Mouse (Mus musculus): Measurements from ENCODE around the gene Fmo5. TPM values are rescaled to one million over a fixed set of nuclear protein-coding genes. Genes with fewer than 3 reads are reported as not detected.

Gene Fmo5
- polyA plus RNA-seq (2015; fragmentation: Nextera tagmentation; extraction: Ambion mirVana) = 4.1 and 5.5 TPM in 2 replicates

DNA sequence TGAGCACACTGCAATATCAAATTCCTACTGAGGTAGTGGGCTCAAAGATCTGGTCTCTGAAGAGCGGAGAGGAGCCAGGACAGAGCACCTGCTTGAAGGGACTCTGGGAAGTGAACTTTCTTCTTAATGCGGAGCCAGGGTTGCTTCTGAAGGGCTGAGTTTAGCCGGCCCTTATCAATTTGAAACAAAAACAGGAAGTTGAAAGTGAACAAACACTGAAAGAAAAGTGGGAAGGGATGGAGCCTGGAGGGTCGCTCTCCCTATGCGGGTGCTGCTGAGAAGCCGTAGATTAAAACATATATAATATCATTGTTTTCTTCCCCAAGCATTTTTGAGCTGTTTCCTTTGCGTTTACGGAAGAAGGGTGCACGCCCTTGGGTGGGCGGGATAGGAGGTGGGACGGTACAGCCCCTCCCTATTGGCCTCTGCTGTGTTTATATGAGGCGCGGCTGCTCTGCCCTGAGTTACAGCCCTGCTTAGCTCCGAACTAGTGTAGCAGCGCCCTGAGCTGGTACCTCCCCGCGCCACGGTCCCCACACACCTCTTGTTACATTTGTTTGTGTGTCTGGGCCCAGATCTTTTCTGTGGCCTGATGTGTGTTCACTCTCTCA lies at the start of gene Fmo5:
Gene Fmo5, plus strand, starts transcription at position 414 of the 611 bp plus-strand sequence.
- H3K4me3 ChIP-seq = peak within 1 kb of the TSS; percentile 59
- no peaks in the 10 kb centered on the region for H3K9me3 ChIP-seq (replicated peaks)
- H3K36me3 ChIP-seq = no peaks in the 10 kb centered on the region
- peak; percentile 96 for ATAC-seq (replicated peaks; ENCODE audit: insufficient number of reproducible peaks, insufficient read depth, low FRiP score, low read depth)
- H3K4me2 ChIP-seq = peak within 1 kb of the TSS; percentile 80
- no peaks in the 10 kb centered on the region for H3K27me3 ChIP-seq
- H3K9ac ChIP-seq = peak within 1 kb of the TSS; percentile 53
- 2% methylated on average over 18 of the region's 18 CpGs for WGBS
- H3K4me1 ChIP-seq (replicated peaks) = peaks cover 8% of the 10 kb centered on the region
- H3K27ac ChIP-seq = peak within 1 kb of the TSS; percentile 62

DNA sequence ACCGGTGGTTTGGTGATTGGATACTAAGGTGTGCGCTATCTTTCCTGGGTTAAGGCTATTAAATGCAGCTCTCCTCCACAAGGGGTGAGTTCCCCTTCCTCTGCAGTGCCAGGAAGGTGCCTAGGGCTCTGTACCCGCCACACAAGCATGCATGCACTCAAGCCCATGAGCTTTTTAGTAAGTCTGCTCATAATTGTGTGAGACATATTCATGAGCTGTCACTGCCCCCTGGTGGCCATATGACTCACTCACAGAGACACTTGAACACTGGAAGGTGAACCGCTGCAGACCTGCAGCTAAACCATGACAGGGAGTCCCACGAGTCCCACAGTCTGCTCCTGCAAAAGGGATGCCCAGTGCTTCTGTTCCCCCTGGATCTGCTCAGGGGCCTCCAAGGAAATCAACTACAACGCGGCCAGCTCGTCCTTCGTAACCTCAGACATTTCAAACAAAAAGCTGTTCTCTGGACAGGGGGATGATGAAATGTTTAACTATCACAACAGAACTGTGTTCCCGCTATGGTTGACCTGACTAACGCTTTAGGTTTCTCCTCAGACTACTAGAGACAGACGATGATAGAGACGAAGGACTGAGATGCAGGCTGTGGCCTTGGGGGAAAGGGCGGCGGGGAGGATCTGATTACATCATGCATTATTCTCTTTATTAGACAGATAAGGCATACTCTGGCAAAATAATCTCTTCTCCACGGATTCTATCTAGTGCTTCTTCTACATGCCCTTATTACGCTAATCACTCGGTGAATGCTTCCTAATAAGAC lies 43.0 kb upstream of the Fmo5 start:
- Histone ChIP-seq H3K4me1 (replicated peaks) (no peaks in the 10 kb centered on the region), H3K36me3 (peaks cover 43% of the 10 kb centered on the region; the same call in 1 of the 2 replicates), H3K4me2 (no peak overlapping the region), H3K4me3 (no peak overlapping the region), H3K27me3 (no peaks in the 10 kb centered on the region), H3K9me3 (replicated peaks) (no peaks in the 10 kb centered on the region), H3K9ac (no peak overlapping the region), H3K27ac (no peak overlapping the region)
- WGBS = 64% methylated on average over 18 of the region's 18 CpGs
- 0 out of 2 replicates have a peak, but pooled peaks have one; percentile 60 for ATAC-seq (replicated peaks; ENCODE audit: insufficient number of reproducible peaks, insufficient read depth, low FRiP score, low read depth)

- 78% methylated on average over 9 of the region's 9 CpGs for WGBS
- H3K4me1 ChIP-seq (replicated peaks) = no peaks in the 10 kb centered on the region
- H3K36me3 ChIP-seq = peaks cover 35% of the 10 kb centered on the region; the same call in 1 of the 2 replicates
- no peak overlapping the region for H3K4me2 ChIP-seq
- no peak overlapping the region for H3K4me3 ChIP-seq
- no peaks in the 10 kb centered on the region for H3K9me3 ChIP-seq (replicated peaks)
- H3K9ac ChIP-seq = no peak overlapping the region
- no peaks in the 10 kb centered on the region for H3K27me3 ChIP-seq
- no peak overlapping the region for H3K27ac ChIP-seq
- no peak for ATAC-seq (replicated peaks; ENCODE audit: insufficient number of reproducible peaks, insufficient read depth, low FRiP score, low read depth)
Measured at GRCm38 (mm10) chr3:97587656-97588055, 40.9 kb upstream of the Fmo5 start.

DNA sequence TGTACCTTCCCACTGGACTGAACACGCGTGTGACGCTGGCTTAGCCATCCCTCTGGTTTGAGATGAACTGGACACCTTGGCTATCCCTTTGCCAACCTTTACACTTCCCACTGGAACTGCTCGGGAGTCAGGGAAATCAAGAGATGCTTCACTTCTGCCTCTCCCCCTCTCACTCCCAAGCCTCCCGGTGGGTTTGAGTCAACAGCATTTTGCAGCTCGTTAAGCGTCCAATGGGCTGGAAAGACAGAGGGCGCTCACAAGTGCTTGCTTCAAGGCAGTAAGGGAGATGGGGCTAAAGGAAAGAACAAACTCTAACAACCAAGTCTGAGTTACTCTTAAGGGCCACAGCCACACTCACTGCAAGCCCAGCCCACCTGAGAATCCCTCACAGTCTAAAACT lies 37.9 kb upstream of the Fmo5 start:
- Histone ChIP-seq H3K27ac (no peak overlapping the region), H3K9ac (no peak overlapping the region), H3K4me3 (no peak overlapping the region), H3K27me3 (no peaks in the 10 kb centered on the region), H3K36me3 (peaks cover 35% of the 10 kb centered on the region; the same call in 1 of the 2 replicates), H3K9me3 (replicated peaks) (no peaks in the 10 kb centered on the region), H3K4me1 (replicated peaks) (no peaks in the 10 kb centered on the region), H3K4me2 (no peak overlapping the region)
- ATAC-seq (replicated peaks; ENCODE audit: insufficient number of reproducible peaks, insufficient read depth, low FRiP score, low read depth) = no peak
- 68% methylated on average over 8 of the region's 8 CpGs for WGBS

DNA sequence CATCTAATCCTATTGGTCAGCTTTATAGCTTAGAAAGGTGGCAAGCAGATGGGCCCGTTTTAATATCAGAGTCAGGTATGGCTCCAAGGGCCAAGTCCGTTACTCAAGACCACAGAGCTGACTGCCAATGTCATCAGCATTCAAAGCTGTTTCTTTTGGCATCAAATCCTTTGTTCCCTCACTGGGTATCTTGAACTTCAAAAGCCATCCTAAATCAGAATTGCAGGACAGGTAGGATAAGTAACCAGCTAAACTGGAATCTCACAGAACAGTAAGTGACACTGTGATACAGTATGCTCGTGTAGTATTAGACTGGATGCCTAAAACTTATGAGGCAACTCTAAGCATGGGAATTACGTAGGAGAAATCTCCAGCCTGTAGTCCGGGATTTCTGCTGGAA lies 35.5 kb upstream of the Fmo5 start:
- Histone ChIP-seq H3K9ac (no peak overlapping the region), H3K4me1 (replicated peaks) (no peaks in the 10 kb centered on the region), H3K27ac (no peak overlapping the region), H3K4me3 (no peak overlapping the region), H3K36me3 (peaks cover 25% of the 10 kb centered on the region; the same call in 1 of the 2 replicates), H3K27me3 (no peaks in the 10 kb centered on the region), H3K4me2 (no peak overlapping the region), H3K9me3 (replicated peaks) (no peaks in the 10 kb centered on the region)
- WGBS = 89% methylated on average over 5 of the region's 5 CpGs
- ATAC-seq (replicated peaks; ENCODE audit: insufficient number of reproducible peaks, insufficient read depth, low FRiP score, low read depth) = no peak

DNA sequence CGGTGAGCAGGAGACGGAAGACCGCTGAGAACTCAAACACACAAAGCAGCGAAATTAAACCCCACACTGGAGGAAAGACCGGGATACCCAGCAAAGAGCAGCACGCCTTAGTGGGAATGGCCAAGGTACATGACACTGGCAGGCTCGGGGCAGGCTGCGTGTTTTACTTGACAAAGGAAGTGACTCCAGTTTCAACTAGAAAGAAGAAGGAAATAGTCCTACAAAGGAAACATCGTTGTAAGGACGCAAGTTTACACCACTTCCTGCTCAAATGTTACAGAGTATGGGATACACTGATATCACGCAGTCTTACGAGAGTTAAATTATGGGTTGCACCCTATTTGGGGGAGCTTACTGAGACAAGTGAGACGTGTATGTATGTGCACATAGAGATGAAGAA lies 34.5 kb upstream of the Fmo5 start:
- H3K9me3 ChIP-seq (replicated peaks) = no peaks in the 10 kb centered on the region
- no peaks in the 10 kb centered on the region for H3K27me3 ChIP-seq
- no peak overlapping the region for H3K4me2 ChIP-seq
- H3K27ac ChIP-seq = no peak overlapping the region
- H3K9ac ChIP-seq = no peak overlapping the region
- WGBS = 83% methylated on average over 13 of the region's 13 CpGs
- no peak for ATAC-seq (replicated peaks; ENCODE audit: insufficient number of reproducible peaks, insufficient read depth, low FRiP score, low read depth)
- no peak overlapping the region for H3K4me3 ChIP-seq
- no peaks in the 10 kb centered on the region for H3K4me1 ChIP-seq (replicated peaks)
- H3K36me3 ChIP-seq = peaks cover 25% of the 10 kb centered on the region; the same call in 1 of the 2 replicates

DNA sequence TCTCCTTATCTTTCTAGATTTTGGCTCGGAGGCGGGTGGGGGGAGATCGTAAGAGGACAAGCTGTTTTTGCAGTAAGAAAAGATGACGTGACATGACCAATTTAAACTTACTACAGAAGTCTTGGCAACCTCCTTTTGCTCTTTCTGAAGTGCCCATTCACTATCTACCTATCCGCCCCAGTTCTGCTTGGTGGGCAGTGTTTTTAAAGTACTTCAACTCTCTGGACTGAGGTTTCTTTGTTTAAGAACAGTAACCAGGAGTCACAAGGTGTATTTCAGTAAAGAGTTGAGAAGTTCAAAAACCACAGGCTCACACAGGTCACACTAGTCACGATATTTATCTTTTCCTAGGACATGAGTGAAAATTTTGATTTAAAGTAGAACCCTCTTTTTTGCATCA lies 33.5 kb upstream of the Fmo5 start:
- Histone ChIP-seq H3K4me3 (no peak overlapping the region), H3K9me3 (replicated peaks) (no peaks in the 10 kb centered on the region), H3K36me3 (peaks cover 25% of the 10 kb centered on the region; the same call in 1 of the 2 replicates), H3K4me1 (replicated peaks) (no peaks in the 10 kb centered on the region), H3K9ac (no peak overlapping the region), H3K4me2 (no peak overlapping the region), H3K27ac (no peak overlapping the region), H3K27me3 (no peaks in the 10 kb centered on the region)
- no peak for ATAC-seq (replicated peaks; ENCODE audit: insufficient number of reproducible peaks, insufficient read depth, low FRiP score, low read depth)
- WGBS = 65% methylated on average over 6 of the region's 6 CpGs

- H3K4me1 ChIP-seq (replicated peaks) = no peaks in the 10 kb centered on the region
- H3K9ac ChIP-seq = no peak overlapping the region
- ATAC-seq (replicated peaks; ENCODE audit: insufficient number of reproducible peaks, insufficient read depth, low FRiP score, low read depth) = no peak
- H3K36me3 ChIP-seq = peaks cover 28% of the 10 kb centered on the region; the same call in 1 of the 2 replicates
- WGBS = 65% methylated on average over 8 of the region's 8 CpGs
- no peaks in the 10 kb centered on the region for H3K27me3 ChIP-seq
- no peak overlapping the region for H3K4me2 ChIP-seq
- H3K27ac ChIP-seq = no peak overlapping the region
- no peaks in the 10 kb centered on the region for H3K9me3 ChIP-seq (replicated peaks)
- H3K4me3 ChIP-seq = no peak overlapping the region
Measured at GRCm38 (mm10) chr3:97596796-97597195, 31.8 kb upstream of the Fmo5 start.

- 80% methylated on average over 3 of the region's 3 CpGs for WGBS
- Histone ChIP-seq H3K4me3 (no peak overlapping the region), H3K4me2 (no peak overlapping the region), H3K4me1 (replicated peaks) (no peaks in the 10 kb centered on the region), H3K36me3 (peaks cover 35% of the 10 kb centered on the region), H3K27me3 (no peaks in the 10 kb centered on the region), H3K9ac (no peak overlapping the region), H3K27ac (no peak overlapping the region), H3K9me3 (replicated peaks) (no peaks in the 10 kb centered on the region)
- no peak for ATAC-seq (replicated peaks; ENCODE audit: insufficient number of reproducible peaks, insufficient read depth, low FRiP score, low read depth)
Measured at GRCm38 (mm10) chr3:97600050-97600832, 28.4 kb upstream of the Fmo5 start.

DNA sequence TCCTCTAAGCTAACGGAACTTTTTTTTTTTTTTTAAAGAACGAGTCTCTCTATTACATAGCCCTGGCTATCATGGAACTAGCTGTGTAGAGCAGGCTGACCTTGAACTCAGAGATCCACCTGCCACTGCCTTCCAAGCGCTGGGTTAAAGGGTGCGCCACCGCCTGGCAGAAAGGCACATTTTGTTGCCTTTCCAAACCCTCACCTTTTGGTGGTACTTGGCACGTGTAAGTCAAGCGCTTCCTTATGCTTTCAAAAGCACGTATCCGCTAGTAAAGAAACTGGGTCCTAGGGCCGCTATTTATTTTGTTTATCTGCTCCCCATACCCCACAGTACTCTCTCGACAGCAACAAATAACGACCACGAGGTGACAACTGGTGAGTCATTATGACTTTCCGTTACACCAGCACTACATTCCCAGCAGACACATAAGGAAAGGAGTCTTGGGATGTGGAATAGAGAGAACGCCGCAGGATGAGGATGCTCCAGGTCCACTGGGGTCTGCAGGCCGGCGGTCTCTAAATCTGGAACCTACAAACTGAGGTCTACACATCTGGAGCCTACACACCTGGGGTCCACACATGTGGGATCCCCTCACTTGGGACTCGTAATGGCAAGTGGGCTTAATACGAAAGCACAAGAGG lies 19.3 kb upstream of the Fmo5 start:
- H3K9me3 ChIP-seq (replicated peaks) = no peaks in the 10 kb centered on the region
- H3K4me2 ChIP-seq = peak overlapping the region; percentile 85
- H3K36me3 ChIP-seq = no peaks in the 10 kb centered on the region
- peaks cover 6% of the 10 kb centered on the region; the same call in 1 of the 2 replicates for H3K4me1 ChIP-seq (replicated peaks)
- ATAC-seq (replicated peaks; ENCODE audit: insufficient number of reproducible peaks, insufficient read depth, low FRiP score, low read depth) = peak; percentile 40
- H3K4me3 ChIP-seq = peak overlapping the region; percentile 84
- H3K9ac ChIP-seq = peak overlapping the region; percentile 85
- WGBS = 2% methylated on average over 20 of the region's 20 CpGs
- H3K27me3 ChIP-seq = no peaks in the 10 kb centered on the region
- H3K27ac ChIP-seq = peak overlapping the region; percentile 95
